Mouse (Mus musculus) heart, embryonic 15.5 days (tissue): ENCODE measurements around the gene Napepld. TPM values are rescaled to one million over a fixed set of nuclear protein-coding genes. Genes with fewer than 3 reads are reported as not detected.
"Not testable (repeated sequence)": the region's sequence is repeated elsewhere in the genome, so short reads cannot be mapped to it uniquely, and the experiment has no call there.

ENCODE experiments used
- ATAC-seq: fragments of 200-750 bp; cut with Nextera tagmentation; replicated peaks from 2 replicates; pipeline ENCODE4 v1.8.0; 2017; ENCODE audit warnings: low read depth, moderate TSS enrichment; ENCODE audit not compliant: insufficient number of reproducible peaks, insufficient read depth, low FRiP score
- H3K27ac ChIP-seq: fragments of 300-500 bp; sonication (generic); 2 replicates; pipeline ENCODE4 v1.5.1; 2015; ENCODE audit warnings: mild to moderate bottlenecking, inconsistent platforms
- H3K27me3 ChIP-seq: fragments of 300-500 bp; sonication (generic); 2 replicates; pipeline ENCODE4 v1.6.1; 2015; ENCODE audit warnings: inconsistent platforms
- H3K36me3 ChIP-seq: fragments of 300-500 bp; sonication (generic); 2 replicates; pipeline ENCODE4 v1.6.1; 2015; ENCODE audit warnings: mild to moderate bottlenecking, inconsistent platforms
- H3K4me1 ChIP-seq: fragments of 300-500 bp; sonication (generic); replicated peaks from 2 replicates; pipeline ENCODE4 v1.6.1; 2015; ENCODE audit warnings: inconsistent platforms
- H3K4me2 ChIP-seq: fragments of 300-500 bp; sonication (generic); 2 replicates; pipeline ENCODE4 v1.6.1; 2015; ENCODE audit warnings: inconsistent platforms, mild to moderate bottlenecking, moderate library complexity
- H3K4me3 ChIP-seq: fragments of 300-500 bp; sonication (generic); 2 replicates; pipeline ENCODE4 v1.5.1; 2015; ENCODE audit warnings: mild to moderate bottlenecking, inconsistent platforms
- H3K9ac ChIP-seq: fragments of 300-500 bp; sonication (generic); 2 replicates; pipeline ENCODE4 v1.6.1; 2015; ENCODE audit warnings: mild to moderate bottlenecking, inconsistent platforms
- H3K9me3 ChIP-seq: fragments of 300-500 bp; sonication (generic); replicated peaks from 2 replicates; pipeline ENCODE4 v1.6.1; 2016; ENCODE audit warnings: inconsistent platforms
- WGBS: fragments of 180-500 bp; shearing (Covaris S2); methylation state at CpG from one replicate; pipeline ENCODE4 v1.1.7; 2015; ENCODE audit warnings: mixed read lengths; 5-methylcytosine and 5-hydroxymethylcytosine counted together
- polyA plus RNA-seq: library from polyadenylated mRNA; unstranded; fragments of >200 nt; fragmentation: Nextera tagmentation; extraction: Ambion mirVana; gene quantifications from 2 replicates; pipeline ENCODE4 v1.2.1, GENCODE M21; 2015

Napepld gene
- polyA plus RNA-seq, 1 experiment from 2014 or later = 5.6 TPM

DNA sequence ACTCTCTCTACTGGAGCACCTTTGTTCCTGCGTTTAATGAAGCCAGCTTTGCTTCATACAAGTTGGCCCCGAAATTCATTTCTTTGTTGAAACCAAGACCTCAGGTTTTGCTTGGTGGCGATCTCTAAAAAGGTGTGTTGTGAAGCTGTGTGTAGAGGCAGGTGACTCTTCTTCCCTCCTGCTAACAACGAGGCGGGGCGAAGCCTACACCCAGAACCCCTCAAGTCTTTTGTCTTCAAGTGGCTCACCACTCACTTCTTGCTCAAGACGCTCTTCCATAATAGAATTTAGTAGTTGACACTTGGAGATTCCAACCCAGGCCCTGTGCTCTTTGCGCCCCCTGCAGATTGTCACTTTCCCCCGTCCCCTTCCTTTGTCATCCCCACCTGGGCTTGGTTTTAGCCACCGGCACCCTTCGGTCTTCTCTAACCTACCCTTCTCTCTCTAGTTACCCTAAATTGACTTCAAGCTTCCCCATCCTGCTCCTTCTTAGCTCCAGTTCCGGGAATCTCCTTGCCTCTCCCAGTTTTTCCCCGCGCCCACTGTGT lies 56.2 kb downstream of the Napepld start:
- H3K4me3 ChIP-seq = peak overlapping the region; percentile 97
- no peaks in the 10 kb centered on the region for H3K9me3 ChIP-seq
- peaks cover 15% of the 10 kb centered on the region for H3K36me3 ChIP-seq
- H3K4me2 ChIP-seq = peak overlapping the region; percentile 89
- ATAC-seq = no peak
- peaks cover 13% of the 10 kb centered on the region for H3K4me1 ChIP-seq
- H3K27me3 ChIP-seq = no peaks in the 10 kb centered on the region
- H3K9ac ChIP-seq = peak overlapping the region; percentile 33; the same call in 1 of the 2 replicates
- 11% methylated on average over 14 of the region's 14 CpGs for WGBS
- H3K27ac ChIP-seq = 0 out of 2 replicates have a peak overlapping the region, but pooled peaks have one; percentile 29

DNA sequence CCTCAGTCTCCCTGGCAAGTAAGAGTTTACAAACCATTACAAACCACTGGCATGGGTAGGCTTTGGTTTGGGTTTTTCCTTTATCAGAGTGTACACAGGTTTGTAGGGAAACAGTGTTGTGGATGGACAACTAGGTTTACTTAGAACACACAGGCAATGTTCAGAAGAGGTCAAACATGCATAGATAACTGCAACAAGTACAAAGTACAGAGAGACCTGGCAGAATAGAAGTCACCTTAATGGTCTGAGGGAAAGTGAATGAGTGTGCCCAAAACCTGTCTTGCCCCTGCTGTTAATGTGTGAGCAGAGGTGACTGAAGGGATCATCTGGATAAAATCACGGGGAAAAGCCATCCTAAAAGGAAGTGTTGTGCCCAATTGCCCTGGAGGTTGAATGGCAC lies 57.6 kb downstream of the Napepld start:
- ATAC-seq = no peak
- 30% methylated on average over 1 of the region's 1 CpGs for WGBS

DNA sequence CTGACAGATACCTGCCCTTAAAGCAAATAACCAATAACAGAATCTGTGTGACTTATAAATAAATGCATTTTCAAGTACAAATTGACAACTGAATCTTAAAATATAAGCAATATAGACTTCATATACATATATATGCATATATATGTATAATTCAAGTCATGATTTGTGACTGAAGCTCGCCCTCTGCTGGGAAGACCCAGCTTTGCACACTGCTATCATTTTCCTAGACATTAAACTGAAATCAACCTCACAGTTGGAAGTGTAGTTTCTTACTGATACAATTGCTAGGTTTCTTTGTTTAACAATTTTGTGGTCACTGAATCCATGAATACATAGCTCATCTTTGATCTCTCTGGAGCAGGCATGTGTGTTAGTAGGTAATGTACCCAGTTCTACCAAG lies 60.2 kb downstream of the Napepld start:
- H3K9ac ChIP-seq = no peak overlapping the region
- H3K4me3 ChIP-seq = no peak overlapping the region
- H3K4me1 ChIP-seq = peaks cover 6% of the 10 kb centered on the region
- 0 out of 2 replicates have a peak, but pooled peaks cover 3% of the 10 kb centered on the region for H3K27me3 ChIP-seq
- H3K36me3 ChIP-seq = no peaks in the 10 kb centered on the region
- H3K9me3 ChIP-seq = no peaks in the 10 kb centered on the region
- H3K27ac ChIP-seq = no peak overlapping the region
- H3K4me2 ChIP-seq = no peak overlapping the region
- ATAC-seq = no peak
- 2% methylated on average over 1 of the region's 1 CpGs for WGBS

More for the DNA sequence above, 57.6 kb downstream of the Napepld start:
- Histone ChIP-seq H3K4me2 (no peak overlapping the region), H3K27ac (no peak overlapping the region), H3K27me3 (0 out of 2 replicates have a peak, but pooled peaks cover 3% of the 10 kb centered on the region), H3K4me3 (no peak overlapping the region), H3K36me3 (peaks cover 2% of the 10 kb centered on the region), H3K9ac (no peak overlapping the region), H3K9me3 (no peaks in the 10 kb centered on the region), H3K4me1 (peaks cover 13% of the 10 kb centered on the region)

DNA sequence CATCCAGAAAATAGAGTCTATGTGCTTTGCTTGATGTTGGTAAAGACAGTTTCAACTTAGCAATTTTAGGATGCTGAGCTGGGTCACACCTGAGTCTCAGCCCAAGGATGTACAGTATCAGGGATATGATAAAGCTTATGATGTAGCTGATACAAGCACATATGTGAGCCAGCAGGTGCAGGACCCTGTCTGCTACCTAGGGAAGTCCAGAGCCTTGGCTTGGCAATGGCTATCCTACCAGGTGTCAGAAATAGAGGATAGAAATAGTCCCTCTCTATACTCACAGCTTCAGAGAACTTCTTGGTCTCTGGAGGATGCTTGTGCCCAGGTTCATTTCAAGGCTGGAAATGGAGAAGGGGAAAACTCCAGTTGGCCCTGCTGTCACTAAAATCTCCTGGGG lies 75.3 kb downstream of the Napepld start:
- H3K9me3 ChIP-seq = peaks cover under 1% of the 10 kb centered on the region
- H3K4me1 ChIP-seq = no peaks in the 10 kb centered on the region
- H3K27me3 ChIP-seq = no peaks in the 10 kb centered on the region
- H3K27ac ChIP-seq = no peak overlapping the region
- no peak overlapping the region for H3K9ac ChIP-seq
- ATAC-seq = no peak
- no peak overlapping the region for H3K4me3 ChIP-seq
- no peaks in the 10 kb centered on the region for H3K36me3 ChIP-seq
- no peak overlapping the region for H3K4me2 ChIP-seq

DNA sequence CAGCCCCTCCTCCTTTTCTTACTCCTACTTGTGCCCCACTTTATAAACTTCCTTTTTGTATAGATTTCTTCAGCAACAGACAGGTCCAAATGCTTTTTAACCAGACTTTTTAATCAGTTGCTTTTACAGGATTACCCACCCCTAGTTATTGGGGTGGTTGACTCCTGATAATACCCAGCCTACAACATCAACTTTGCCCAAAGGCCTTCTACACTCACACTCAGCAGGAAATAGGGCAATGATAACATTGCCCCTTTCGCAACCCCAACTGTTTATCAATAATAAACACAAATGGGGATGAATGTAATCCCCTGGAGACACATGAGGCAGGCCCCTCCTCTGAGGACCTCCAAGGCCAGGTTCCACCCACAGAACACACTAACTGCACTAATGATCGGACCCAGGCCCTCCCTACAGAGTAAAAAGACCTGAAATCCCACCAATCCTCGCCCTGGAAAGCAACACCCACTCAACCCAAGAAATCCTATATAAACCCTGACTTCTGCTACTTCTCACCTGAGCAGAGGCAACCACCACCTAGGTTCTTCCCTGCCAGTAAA lies 84.7 kb downstream of the Napepld start:
- no peaks in the 10 kb centered on the region for H3K9me3 ChIP-seq
- no peak overlapping the region for H3K4me2 ChIP-seq
- no peaks in the 10 kb centered on the region for H3K27me3 ChIP-seq
- 71% methylated on average over 3 of the region's 3 CpGs for WGBS
- no peak overlapping the region for H3K27ac ChIP-seq
- ATAC-seq = no peak
- H3K9ac ChIP-seq = no peak overlapping the region
- no peaks in the 10 kb centered on the region for H3K36me3 ChIP-seq
- H3K4me3 ChIP-seq = no peak overlapping the region
- no peaks in the 10 kb centered on the region for H3K4me1 ChIP-seq

DNA sequence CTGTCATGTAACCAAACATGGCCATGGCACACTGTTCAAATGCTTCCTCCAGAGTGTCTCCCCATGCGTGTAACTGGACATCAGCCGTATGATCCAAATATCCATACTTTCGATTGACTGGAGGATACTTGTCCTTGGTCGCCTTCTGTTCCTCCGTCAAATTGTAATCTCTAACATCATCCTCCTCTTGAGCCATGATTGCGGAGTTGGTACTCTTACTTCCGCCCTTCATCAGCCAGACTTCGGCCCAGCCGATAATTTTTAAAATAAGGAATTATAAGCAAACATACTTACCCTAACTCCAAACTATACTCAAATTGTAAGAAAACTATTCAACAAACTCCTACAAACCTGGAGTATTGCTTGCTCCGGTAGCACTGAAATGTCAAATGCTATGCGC lies 86.9 kb downstream of the Napepld start:
- not testable (repeated sequence) for H3K4me3 ChIP-seq, H3K27me3 ChIP-seq, H3K4me2 ChIP-seq, H3K36me3 ChIP-seq, H3K4me1 ChIP-seq, ATAC-seq, H3K27ac ChIP-seq, H3K9me3 ChIP-seq, H3K9ac ChIP-seq
- 94% methylated on average over 11 of the region's 11 CpGs for WGBS

Other genes with a start within 250 kb of the Napepld start
- 23.9 and 35.3 TPM in 2 replicates for gene Lrrc17, start 157.8 kb downstream of the Napepld start, polyA plus RNA-seq
- 0.10 and 0.18 TPM in 2 replicates for gene Fbxl13, start 55.8 kb downstream of the Napepld start, polyA plus RNA-seq
- gene Armc10, start 55.6 kb downstream of the Napepld start, polyA plus RNA-seq = 17.3 and 21.6 TPM in 2 replicates
- 130 and 140 TPM in 2 replicates for gene Pmpcb, start 35.7 kb upstream of the Napepld start, polyA plus RNA-seq
- gene Dnajc2, start 83.9 kb upstream of the Napepld start, polyA plus RNA-seq = 43.1 and 44.5 TPM in 2 replicates
- 128 and 134 TPM in 2 replicates for gene Psmc2, start 83.9 kb upstream of the Napepld start, polyA plus RNA-seq
- gene Slc26a5, start 164.2 kb upstream of the Napepld start, polyA plus RNA-seq = not detected in 2 replicates